ENCODE assay signal across 7 mouse cellular contexts in genomic region chr10:45485761-45486602, GRCm38 (mm10). TPM values are rescaled to one million over a fixed set of nuclear protein-coding genes. Genes with fewer than 3 reads are reported as not detected.
A peak's percentile ranks its signal among the peaks of the same experiment; 100 is the strongest.
DNase-seq lines count a peak whose midpoint lies in the region; ATAC-seq and TF ChIP-seq lines count a peak whose summit lies in the region.

Gene Lin28b (minus strand): TSS chr10:45486395.

- TF ChIP-seq CTCF in brain, embryonic 14.5 days (IDR thresholded peaks at IDR 0.05; ENCODE audit: borderline replicate concordance, extremely low read depth, insufficient read depth, insufficient read length): no peak

- WGBS in forebrain, embryonic 10.5 days: under 1% methylated on average over 128 of the region's 139 CpGs
- WGBS in hindbrain, embryonic 11.5 days: under 1% methylated on average over 48 of the region's 139 CpGs

- H3K4me1 ChIP-seq in forebrain, embryonic 10.5 days: peaks cover 27% of the 10 kb centered on the region
- H3K4me1 ChIP-seq in hindbrain, embryonic 11.5 days (replicated peaks; ENCODE audit: control insufficient read depth, insufficient read depth, low read length): no peaks in the 10 kb centered on the region

- H3K9me3 ChIP-seq in forebrain, embryonic 10.5 days: no peaks in the 10 kb centered on the region
- H3K9me3 ChIP-seq in hindbrain, embryonic 11.5 days (ENCODE audit: control insufficient read depth, low read length): no peaks in the 10 kb centered on the region

- peak; percentile 25; the same call in 1 of the 2 replicates for TF ChIP-seq POLR2A in brain, embryonic 14.5 days (IDR thresholded peaks at IDR 0.05; ENCODE audit: borderline replicate concordance, extremely low read depth, insufficient read depth, insufficient read length, poor library complexity, severe bottlenecking)

- H3K4me3 ChIP-seq in forebrain, embryonic 10.5 days: peak within 1 kb of the TSS; percentile 79
- H3K4me3 ChIP-seq in hindbrain, embryonic 11.5 days (ENCODE audit: low read depth, low read length): peak within 1 kb of the TSS; percentile 71

- H3K4me2 ChIP-seq in hindbrain, embryonic 11.5 days (replicated peaks; ENCODE audit: low read depth, low read length): peak within 1 kb of the TSS; percentile 84

- H3K27me3 ChIP-seq in forebrain, embryonic 10.5 days (ENCODE audit: poor library complexity, severe bottlenecking): peaks cover 8% of the 10 kb centered on the region; the same call in 1 of the 2 replicates
- H3K27me3 ChIP-seq in hindbrain, embryonic 11.5 days (ENCODE audit: control insufficient read depth, insufficient read depth, low read length): no peaks in the 10 kb centered on the region

- ATAC-seq in hindbrain, embryonic 11.5 days (ENCODE audit: low FRiP score): peak; percentile 94
- peak; percentile 57 for ATAC-seq in megakaryocyte progenitor cell, adult 5-6 weeks (replicated peaks; ENCODE audit: poor library complexity)

- H3K9ac ChIP-seq in hindbrain, embryonic 11.5 days (ENCODE audit: low read depth, low read length): peak within 1 kb of the TSS; percentile 77

- H3K36me3 ChIP-seq in forebrain, embryonic 10.5 days (replicated peaks): no peaks in the 10 kb centered on the region
- no peaks in the 10 kb centered on the region for H3K36me3 ChIP-seq in hindbrain, embryonic 11.5 days (ENCODE audit: control insufficient read depth, insufficient read depth, low read length)

- peak within 1 kb of the TSS; percentile 98 for H3K27ac ChIP-seq in forebrain, embryonic 10.5 days
- H3K27ac ChIP-seq in hindbrain, embryonic 11.5 days (ENCODE audit: low read depth, low read length): peak within 1 kb of the TSS; percentile 90

- DNase-seq in Muller cell, postnatal 12 days (ENCODE audit: inconsistent ontology term): peak; percentile 48
- DNase-seq in brain, embryonic 14.5 days (ENCODE audit: low read depth): peak; percentile 91
- DNase-seq in forebrain, embryonic 10.5 days (ENCODE audit: extremely low spot score, low spot score): peak; percentile 84
- peak; percentile 89 for DNase-seq in hindbrain, embryonic 11.5 days (ENCODE audit: low spot score)
- peak; percentile 22 to 63 for DNase-seq in left cerebral cortex, adult 9 months (ENCODE audit: low spot score in 2 of 2)
- peak; percentile 28 to 76 for DNase-seq in spleen, postnatal 4 days (ENCODE audit: low spot score in 2 of 2)

RNA-seq across cellular contexts. Expression of gene Lin28b, which starts in this region (rescaled TPM):
- polyA plus RNA-seq in brain, embryonic 14.5 days (2012; rRNA removed): 13.4 and 15.1 TPM in 2 replicates
- 54.2 and 59.3 TPM in 2 replicates for polyA plus RNA-seq in forebrain, embryonic 10.5 days (2016; fragmentation: Nextera tagmentation; extraction: Ambion mirVana)
- 14.8 and 17.1 TPM in 2 replicates for polyA plus RNA-seq in hindbrain, embryonic 11.5 days (2014; fragmentation: Nextera tagmentation; extraction: Ambion mirVana)
- 0.10 TPM in 1 of 2 replicates, not detected in the other for total RNA-seq in megakaryocyte progenitor cell, adult 5-6 weeks (2015)
- total RNA-seq in megakaryocyte progenitor cell, adult 5-6 weeks (2017): not detected in 2 replicates

Comparison
In these comparisons a context has a peak if more than half of its experiments do, and no peak if none do; other contexts are left out.
1. Peak in every context shown above with its lines: DNase-seq, ATAC-seq, H3K4me3 ChIP-seq and H3K27ac ChIP-seq.
2. Peak in ATAC-seq in megakaryocyte progenitor cell, adult 5-6 weeks; RNA of the gene not detected or under 1 TPM.